Mouse (Mus musculus): ENCODE measurements around the gene Tubb2b.

Gene Tubb2b

GRCm38 (mm10) chr13:34134276-34134675, 4.0 kb upstream of the Tubb2b start:
- no peak for DNase-seq

GRCm38 (mm10) chr13:34133326-34134071, 3.2 kb upstream of the Tubb2b start:
- no peak for DNase-seq

GRCm38 (mm10) chr13:34132875-34133274, 2.6 kb upstream of the Tubb2b start:
- DNase-seq = no peak

- peak in 1 of 2 experiments; percentile 16 for DNase-seq
These were observed 2.0 kb upstream of the Tubb2b start for GRCm38 (mm10) chr13:34132299-34132698.

GRCm38 (mm10) chr13:34131708-34132060, 1.4 kb upstream of the Tubb2b start:
- DNase-seq = peak in 1 of 2 experiments; percentile 45

GRCm38 (mm10) chr13:34131011-34131707, 893 bp upstream of the Tubb2b start:
- peak in 1 of 2 experiments; percentile 25 for DNase-seq

GRCm38 (mm10) chr13:34129485-34130225, 611 bp downstream of the Tubb2b start:
- peak; percentile 68 to 74 for DNase-seq

- peak; percentile 49 to 62 for DNase-seq
These were observed 1.8 kb downstream of the Tubb2b start for GRCm38 (mm10) chr13:34128276-34129114.

- peak; percentile 67 to 73 for DNase-seq
These were observed 4.6 kb downstream of the Tubb2b start for GRCm38 (mm10) chr13:34125711-34126110.

GRCm38 (mm10) chr13:34120536-34120935, 9.7 kb downstream of the Tubb2b start:
- no peak for DNase-seq

GRCm38 (mm10) chr13:34119406-34119805, 10.9 kb downstream of the Tubb2b start:
- no peak for DNase-seq

- DNase-seq = no peak
These were observed 11.4 kb downstream of the Tubb2b start for GRCm38 (mm10) chr13:34118816-34119215.

- no peak for DNase-seq
These were observed 13.8 kb downstream of the Tubb2b start for GRCm38 (mm10) chr13:34116508-34116907.

- DNase-seq = no peak
These were observed 15.6 kb downstream of the Tubb2b start for GRCm38 (mm10) chr13:34114654-34115053.

GRCm38 (mm10) chr13:34113086-34113485, 17.2 kb downstream of the Tubb2b start:
- no peak for DNase-seq

GRCm38 (mm10) chr13:34112369-34113081, 17.7 kb downstream of the Tubb2b start:
- DNase-seq = peak in 1 of 2 experiments; percentile 10

- no peak for DNase-seq
These were observed 18.4 kb downstream of the Tubb2b start for GRCm38 (mm10) chr13:34111878-34112277.

- DNase-seq = peak; percentile 33 to 42
These were observed 19.2 kb downstream of the Tubb2b start for GRCm38 (mm10) chr13:34111019-34111418.

- DNase-seq = peak; percentile 36 to 80
These were observed 20.6 kb downstream of the Tubb2b start for GRCm38 (mm10) chr13:34109677-34110058.

GRCm38 (mm10) chr13:34109035-34109676, 21.1 kb downstream of the Tubb2b start:
- no peak for DNase-seq

GRCm38 (mm10) chr13:34106999-34107398, 23.3 kb downstream of the Tubb2b start:
- DNase-seq = no peak

Measured in kidney, postnatal 36 days (tissue).